In the genomic region with DNA sequence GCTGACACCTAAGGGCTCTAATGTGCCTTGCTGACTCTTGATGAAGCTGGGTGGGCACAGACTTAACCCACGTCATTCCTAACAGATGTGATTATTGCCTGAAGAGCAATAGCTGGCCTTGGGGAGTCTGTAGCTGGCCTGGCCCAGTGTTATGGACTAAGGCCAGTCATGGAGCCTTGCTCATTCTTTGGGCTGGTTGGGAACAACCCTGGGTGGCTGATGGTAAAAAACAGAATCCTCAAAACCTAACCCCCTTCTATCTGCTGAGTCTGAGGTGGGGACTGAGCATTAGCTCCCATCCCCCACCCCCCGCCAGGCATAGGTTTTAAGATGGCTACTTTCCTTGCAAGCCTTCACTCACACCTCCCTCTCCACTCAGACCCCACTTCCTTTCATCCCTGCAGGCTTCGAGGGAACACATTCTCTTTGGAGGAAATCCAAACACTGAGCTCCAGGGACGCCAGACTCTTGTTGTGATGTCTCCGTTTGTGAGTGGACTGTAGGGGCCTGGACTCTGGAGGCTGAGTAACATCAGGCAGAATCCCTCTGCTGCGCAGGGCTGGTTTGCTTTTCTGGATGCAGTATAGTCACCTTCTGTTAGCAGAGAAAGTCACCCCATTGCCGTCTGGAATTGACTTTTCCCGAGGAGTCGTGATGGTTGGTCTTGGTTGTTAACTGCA, we compare ENCODE assay signal across 20 mouse cellular contexts. TPM values are rescaled to one million over a fixed set of nuclear protein-coding genes. Genes with fewer than 3 reads are reported as not detected.
DNase-seq lines count a peak whose midpoint lies in the region; ATAC-seq and TF ChIP-seq lines count a peak whose summit lies in the region.
"Had no signal": no experiment of that assay in that cellular context is flagged by ENCODE, and none has a peak within 500 bp of the region (broad histone marks: within the 10 kb centered on the region; RNA-seq: fewer than 3 reads in every experiment).

No protein-coding gene starts in this region.

- H3K9ac ChIP-seq in heart, embryonic 14.5 days (ENCODE audit: low read length), result no peak overlapping the region
- H3K9ac ChIP-seq in heart, embryonic 12.5 days, result no peak overlapping the region
- H3K9ac ChIP-seq in liver, embryonic 11.5 days (ENCODE audit: low read depth, low read length), result no peak overlapping the region
- no peak overlapping the region for H3K9ac ChIP-seq in midbrain, embryonic 15.5 days
- H3K9ac ChIP-seq: forebrain, postnatal 0 days; neural tube, embryonic 12.5 days had no signal

- H3K36me3 ChIP-seq in heart, embryonic 14.5 days (ENCODE audit: control insufficient read depth, insufficient read depth, low read length), result no peaks in the 10 kb centered on the region
- H3K36me3 ChIP-seq in heart, embryonic 12.5 days, result no peaks in the 10 kb centered on the region
- no peaks in the 10 kb centered on the region for H3K36me3 ChIP-seq in liver, embryonic 11.5 days (ENCODE audit: control insufficient read depth, insufficient read depth, low read length)
- H3K36me3 ChIP-seq in midbrain, embryonic 10.5 days, result no peaks in the 10 kb centered on the region
- H3K36me3 ChIP-seq in midbrain, embryonic 15.5 days (replicated peaks), result no peaks in the 10 kb centered on the region
- no peaks in the 10 kb centered on the region for H3K36me3 ChIP-seq in small intestine, adult 2 months (ENCODE audit: control insufficient read depth, insufficient read depth, low read length)
- H3K36me3 ChIP-seq: G1E; hindbrain, embryonic 10.5 days; neural tube, embryonic 12.5 days had no signal

- no peak overlapping the region for H3K4me3 ChIP-seq in heart, embryonic 14.5 days (ENCODE audit: control insufficient read depth in 1 of 2, insufficient read depth in 1 of 2, low read depth in 1 of 2, low read length in 2 of 2)
- H3K4me3 ChIP-seq in heart, embryonic 12.5 days, result no peak overlapping the region
- H3K4me3 ChIP-seq in liver, embryonic 11.5 days (ENCODE audit: low read depth, low read length), result no peak overlapping the region
- no peak overlapping the region for H3K4me3 ChIP-seq in midbrain, embryonic 10.5 days
- no peak overlapping the region for H3K4me3 ChIP-seq in midbrain, embryonic 15.5 days
- H3K4me3 ChIP-seq in small intestine, adult 2 months (ENCODE audit: low read depth, low read length), result no peak overlapping the region
- H3K4me3 ChIP-seq: hindbrain, embryonic 10.5 days; neural tube, embryonic 12.5 days had no signal

- no peak for TF ChIP-seq POLR2A in small intestine, adult 2 months (IDR thresholded peaks at IDR 0.05; ENCODE audit: low read depth, low read length)

- no peak overlapping the region for H3K4me2 ChIP-seq in heart, embryonic 14.5 days (ENCODE audit: low read length)
- no peak overlapping the region for H3K4me2 ChIP-seq in heart, embryonic 12.5 days
- H3K4me2 ChIP-seq in liver, embryonic 11.5 days, result no peak overlapping the region
- H3K4me2 ChIP-seq in midbrain, embryonic 15.5 days, result no peak overlapping the region
- H3K4me2 ChIP-seq: midbrain, embryonic 11.5 days; neural tube, embryonic 12.5 days had no signal

- ATAC-seq in heart, embryonic 14.5 days (ENCODE audit: insufficient number of reproducible peaks, insufficient read depth, low FRiP score, low read depth), result 0 out of 2 replicates have a peak, but pooled peaks have one; percentile 21
- ATAC-seq in heart, embryonic 12.5 days (ENCODE audit: insufficient number of reproducible peaks, low FRiP score), result no peak
- no peak for ATAC-seq in liver, embryonic 11.5 days (replicated peaks; ENCODE audit: low FRiP score)
- no peak for ATAC-seq in midbrain, embryonic 15.5 days (replicated peaks)
- ATAC-seq: activated CD4-positive, CD25-positive, alpha-beta regulatory T cell, adult 4 months; forebrain, postnatal 0 days had no signal

- H3K27ac ChIP-seq in heart, embryonic 14.5 days (replicated peaks in 1 of 2; ENCODE audit: control insufficient read depth in 1 of 2, insufficient read depth in 1 of 2, low read depth in 2 of 2, low read length in 2 of 2), result no peak overlapping the region
- no peak overlapping the region for H3K27ac ChIP-seq in heart, embryonic 12.5 days (ENCODE audit: poor library complexity, severe bottlenecking)
- H3K27ac ChIP-seq in liver, embryonic 11.5 days (ENCODE audit: low read depth, low read length), result no peak overlapping the region
- no peak overlapping the region for H3K27ac ChIP-seq in midbrain, embryonic 10.5 days (replicated peaks)
- H3K27ac ChIP-seq in midbrain, embryonic 15.5 days, result no peak overlapping the region
- H3K27ac ChIP-seq in small intestine, adult 2 months (ENCODE audit: insufficient read depth, low read depth, low read length), result peak overlapping the region; percentile 50
- H3K27ac ChIP-seq: hindbrain, embryonic 10.5 days; neural tube, embryonic 12.5 days had no signal

- no peaks in the 10 kb centered on the region for H3K9me3 ChIP-seq in heart, embryonic 14.5 days (ENCODE audit: control insufficient read depth, low read length)
- no peaks in the 10 kb centered on the region for H3K9me3 ChIP-seq in heart, embryonic 12.5 days (replicated peaks)
- no peaks in the 10 kb centered on the region for H3K9me3 ChIP-seq in liver, embryonic 11.5 days (ENCODE audit: control insufficient read depth, low read length)
- no peaks in the 10 kb centered on the region for H3K9me3 ChIP-seq in midbrain, embryonic 10.5 days (replicated peaks)
- H3K9me3 ChIP-seq in midbrain, embryonic 15.5 days, result no peaks in the 10 kb centered on the region
- H3K9me3 ChIP-seq: G1E; hindbrain, embryonic 10.5 days; neural tube, embryonic 12.5 days had no signal

- DNase-seq in liver, embryonic 11.5 days (ENCODE audit: low spot score), result peak; percentile 20
- no peak for DNase-seq in liver
- peak; percentile 10 for DNase-seq in midbrain, embryonic 10.5 days (ENCODE audit: low spot score)
- no peak for DNase-seq in cerebellum, adult 9-11 months
- DNase-seq: adrenal gland, postnatal 14 days; forebrain, postnatal 0 days; kidney, adult 8-10 months; kidney, postnatal 36 days; lung, adult 18-20 months; right cerebral cortex, adult 18-20 months; thymus, adult 2 months had no signal

- H3K27me3 ChIP-seq in heart, embryonic 14.5 days (ENCODE audit: control insufficient read depth, insufficient read depth, low read length), result no peaks in the 10 kb centered on the region
- no peaks in the 10 kb centered on the region for H3K27me3 ChIP-seq in heart, embryonic 12.5 days (replicated peaks)
- H3K27me3 ChIP-seq in liver, embryonic 11.5 days (replicated peaks; ENCODE audit: control insufficient read depth, insufficient read depth, low read length), result no peaks in the 10 kb centered on the region; the same call in 1 of the 2 replicates
- H3K27me3 ChIP-seq in midbrain, embryonic 10.5 days (ENCODE audit: low read depth, poor library complexity, severe bottlenecking), result no peaks in the 10 kb centered on the region
- H3K27me3 ChIP-seq in midbrain, embryonic 15.5 days (replicated peaks), result no peaks in the 10 kb centered on the region
- H3K27me3 ChIP-seq in small intestine, adult 2 months (ENCODE audit: control insufficient read depth, insufficient read depth, low read length), result no peaks in the 10 kb centered on the region
- H3K27me3 ChIP-seq: neural tube, embryonic 12.5 days had no signal

- no peak for TF ChIP-seq CTCF in small intestine, adult 2 months (IDR thresholded peaks at IDR 0.05; ENCODE audit: extremely low read depth, insufficient read length, insufficient replicate concordance, low read depth, low read length)

- WGBS in heart, embryonic 14.5 days, result 45% methylated on average over 9 of the region's 9 CpGs
- 37% methylated on average over 9 of the region's 9 CpGs for WGBS in heart, embryonic 12.5 days
- WGBS in liver, embryonic 11.5 days, result 55% methylated on average over 9 of the region's 9 CpGs
- WGBS in midbrain, embryonic 10.5 days, result 69% methylated on average over 9 of the region's 9 CpGs
- WGBS in midbrain, embryonic 15.5 days, result 72% methylated on average over 9 of the region's 9 CpGs
- 71% methylated on average over 9 of the region's 9 CpGs for WGBS in small intestine, adult 2 months

- H3K4me1 ChIP-seq in heart, embryonic 14.5 days (ENCODE audit: control insufficient read depth in 2 of 2, insufficient read depth in 2 of 2, low read length in 2 of 2), result peaks cover 3 to 4% of the 10 kb centered on the region in 2 experiments; a peak in 1 of 4 replicates
- no peaks in the 10 kb centered on the region for H3K4me1 ChIP-seq in heart, embryonic 12.5 days (replicated peaks)
- H3K4me1 ChIP-seq in liver, embryonic 11.5 days (replicated peaks; ENCODE audit: control insufficient read depth, insufficient read depth, low read length), result no peaks in the 10 kb centered on the region
- no peaks in the 10 kb centered on the region for H3K4me1 ChIP-seq in midbrain, embryonic 10.5 days
- H3K4me1 ChIP-seq in midbrain, embryonic 15.5 days, result no peaks in the 10 kb centered on the region
- H3K4me1 ChIP-seq in small intestine, adult 2 months (ENCODE audit: control insufficient read depth, insufficient read depth, insufficient read length, low read length), result peaks cover 6% of the 10 kb centered on the region; the same call in 1 of the 2 replicates
- H3K4me1 ChIP-seq: hindbrain, embryonic 10.5 days; neural tube, embryonic 12.5 days had no signal

RNA-seq across cellular contexts. Expression of gene Cyld, which starts 10.5 kb away (rescaled TPM):
- 13.7 and 13.9 TPM in 2 replicates for polyA plus RNA-seq in heart, embryonic 14.5 days (2014; fragmentation: Nextera tagmentation; extraction: Ambion mirVana)
- polyA plus RNA-seq in heart, embryonic 12.5 days (2016; fragmentation: Nextera tagmentation; extraction: Ambion mirVana), result 12.0 and 12.9 TPM in 2 replicates
- 9.8 and 11.3 TPM in 2 replicates for polyA plus RNA-seq in liver, embryonic 11.5 days (2014; fragmentation: Nextera tagmentation; extraction: Ambion mirVana)
- polyA plus RNA-seq in midbrain, embryonic 10.5 days (2016; fragmentation: Nextera tagmentation; extraction: Ambion mirVana), result 9.0 and 11.3 TPM in 2 replicates
- polyA plus RNA-seq in midbrain, embryonic 15.5 days (2015; fragmentation: Nextera tagmentation; extraction: Ambion mirVana), result 18.1 and 19.8 TPM in 2 replicates
- 2.2 and 4.7 TPM in 2 replicates for polyA plus RNA-seq in small intestine, adult 2 months (2012; rRNA removed)

RNA-seq across cellular contexts. Expression of gene Nod2, which starts 39.3 kb away (rescaled TPM):
- not detected in 2 replicates for polyA plus RNA-seq in heart, embryonic 14.5 days (2014; fragmentation: Nextera tagmentation; extraction: Ambion mirVana)
- polyA plus RNA-seq in heart, embryonic 12.5 days (2016; fragmentation: Nextera tagmentation; extraction: Ambion mirVana), result 0.10 and 0.17 TPM in 2 replicates
- 0.04 and 0.15 TPM in 2 replicates for polyA plus RNA-seq in liver, embryonic 11.5 days (2014; fragmentation: Nextera tagmentation; extraction: Ambion mirVana)
- polyA plus RNA-seq in midbrain, embryonic 10.5 days (2016; fragmentation: Nextera tagmentation; extraction: Ambion mirVana), result 0.10 TPM in 2 replicates
- 0.15 and 0.18 TPM in 2 replicates for polyA plus RNA-seq in midbrain, embryonic 15.5 days (2015; fragmentation: Nextera tagmentation; extraction: Ambion mirVana)
- polyA plus RNA-seq in small intestine, adult 2 months (2012; rRNA removed), result 1.7 and 2.2 TPM in 2 replicates

RNA-seq across cellular contexts. Expression of gene Snx20, which starts 50.4 kb away (rescaled TPM):
- polyA plus RNA-seq in heart, embryonic 14.5 days (2014; fragmentation: Nextera tagmentation; extraction: Ambion mirVana), result 1.7 and 2.0 TPM in 2 replicates
- 1.1 and 1.2 TPM in 2 replicates for polyA plus RNA-seq in heart, embryonic 12.5 days (2016; fragmentation: Nextera tagmentation; extraction: Ambion mirVana)
- 2.3 and 2.6 TPM in 2 replicates for polyA plus RNA-seq in liver, embryonic 11.5 days (2014; fragmentation: Nextera tagmentation; extraction: Ambion mirVana)
- polyA plus RNA-seq in midbrain, embryonic 10.5 days (2016; fragmentation: Nextera tagmentation; extraction: Ambion mirVana), result 1.2 and 1.3 TPM in 2 replicates
- polyA plus RNA-seq in midbrain, embryonic 15.5 days (2015; fragmentation: Nextera tagmentation; extraction: Ambion mirVana), result 1.1 and 1.8 TPM in 2 replicates
- polyA plus RNA-seq in small intestine, adult 2 months (2012; rRNA removed), result 67.6 and 210 TPM in 2 replicates

Comparison
In these comparisons a context has a peak if more than half of its experiments do, and no peak if none do; other contexts are left out.
1. DNase-seq: peak in liver, embryonic 11.5 days (single experiment) and midbrain, embryonic 10.5 days (single experiment); none in liver (single experiment) and cerebellum, adult 9-11 months (single experiment).
2. RNA of gene Snx20, which starts 50.4 kb away (polyA plus RNA-seq): 67.6 to 210 TPM in small intestine, adult 2 months; 2.3 to 2.6 TPM in liver, embryonic 11.5 days, 1.7 to 2.0 TPM in heart, embryonic 14.5 days, 1.1 to 1.2 TPM in heart, embryonic 12.5 days, 1.2 to 1.3 TPM in midbrain, embryonic 10.5 days and 1.1 to 1.8 TPM in midbrain, embryonic 15.5 days; every median in the first group is over 10 times any median in the second.